Mouse (Mus musculus) ES-Bruce4 (cell line): ENCODE data around the gene Med19. TPM values are rescaled to one million over a fixed set of nuclear protein-coding genes. Genes with fewer than 3 reads are reported as not detected.
A peak's percentile ranks its signal among the peaks of the same experiment; 100 is the strongest.

ENCODE experiments used
- H3K27ac ChIP-seq: 2 replicates; pipeline ENCODE4 v1.5.1; 2012; ENCODE audit warnings: low read length, inconsistent platforms; ENCODE audit not compliant: insufficient read depth
- H3K27me3 ChIP-seq: 2 replicates; pipeline ENCODE4 v1.6.1; 2012; ENCODE audit warnings: mild to moderate bottlenecking, low read length, inconsistent platforms; ENCODE audit not compliant: control insufficient read depth, poor library complexity, insufficient read depth, severe bottlenecking
- H3K36me3 ChIP-seq: 2 replicates; pipeline ENCODE4 v1.6.1; 2012; ENCODE audit warnings: inconsistent platforms, mild to moderate bottlenecking, low read length, moderate library complexity; ENCODE audit not compliant: control insufficient read depth, poor library complexity, insufficient read depth, severe bottlenecking
- H3K4me1 ChIP-seq: one replicate; pipeline ENCODE4 v1.8.1; 2011; ENCODE audit warnings: low read length; ENCODE audit not compliant: control insufficient read depth, insufficient read depth
- H3K4me3 ChIP-seq: 2 replicates; pipeline ENCODE4 v1.5.1; 2011; ENCODE audit warnings: low read depth, mild to moderate bottlenecking, low read length
- H3K9ac ChIP-seq: 2 replicates; pipeline ENCODE4 v1.6.1; 2012; ENCODE audit warnings: low read depth, mild to moderate bottlenecking, inconsistent platforms; ENCODE audit not compliant: poor library complexity, severe bottlenecking
- H3K9me3 ChIP-seq: replicated peaks from 2 replicates; pipeline ENCODE4 v1.6.1; 2012; ENCODE audit warnings: mild to moderate bottlenecking, low read length, inconsistent platforms; ENCODE audit not compliant: control insufficient read depth, poor library complexity, insufficient read depth, severe bottlenecking
- CTCF ChIP-seq: IDR thresholded peaks from one replicate; pipeline ENCODE4 v1.8.1; 2011; ENCODE audit warnings: low read depth, low read length
- EP300 ChIP-seq: IDR thresholded peaks from 2 replicates; pipeline ENCODE4 v1.6.1; 2011; ENCODE audit warnings: low read depth, low read length; ENCODE audit not compliant: insufficient read depth
- POLR2A ChIP-seq: IDR thresholded peaks from one replicate; pipeline ENCODE4 v1.8.1; 2011; ENCODE audit warnings: low read length; ENCODE audit not compliant: insufficient read depth
- polyA plus RNA-seq: library from polyadenylated mRNA; stranded (reverse); fragments of >200 nt; gene quantifications from 2 replicates; pipeline ENCODE4 v1.2.4, GENCODE M21; 2011; ENCODE audit warnings: low read depth; ENCODE audit not compliant: missing spikeins, insufficient read depth, insufficient read length

The Med19 gene
- polyA plus RNA-seq, 1 experiment, result 66.1 TPM

GRCm38 (mm10) chr2:84717357-84717756 is 39.2 kb downstream of the Med19 start:
- no peaks in the 10 kb centered on the region for H3K27me3 ChIP-seq
- no peak overlapping the region for H3K27ac ChIP-seq
- H3K4me1 ChIP-seq, result no peaks in the 10 kb centered on the region
- H3K36me3 ChIP-seq, result peaks cover 4% of the 10 kb centered on the region; the same call in 1 of the 2 replicates
- H3K9me3 ChIP-seq, result no peaks in the 10 kb centered on the region
- TF ChIP-seq POLR2A (no peak), CTCF (no peak), EP300 (no peak)
- no peak overlapping the region for H3K4me3 ChIP-seq
- H3K9ac ChIP-seq, result 0 out of 2 replicates have a peak overlapping the region, but pooled peaks have one; percentile 62

- Histone ChIP-seq H3K4me1 (no peaks in the 10 kb centered on the region), H3K9ac (no peak overlapping the region), H3K27me3 (no peaks in the 10 kb centered on the region), H3K4me3 (no peak overlapping the region), H3K27ac (no peak overlapping the region), H3K9me3 (no peaks in the 10 kb centered on the region), H3K36me3 (peaks cover 24% of the 10 kb centered on the region)
- TF ChIP-seq POLR2A (no peak), CTCF (no peak), EP300 (no peak)
Observed at GRCm38 (mm10) chr2:84720718-84721117, 42.5 kb downstream of the Med19 start.

- no peak overlapping the region for H3K27ac ChIP-seq
- H3K27me3 ChIP-seq, result no peaks in the 10 kb centered on the region
- no peak overlapping the region for H3K9ac ChIP-seq
- no peaks in the 10 kb centered on the region for H3K9me3 ChIP-seq
- H3K4me1 ChIP-seq, result no peaks in the 10 kb centered on the region
- TF ChIP-seq POLR2A (no peak), EP300 (no peak), CTCF (no peak)
- peaks cover 25% of the 10 kb centered on the region for H3K36me3 ChIP-seq
- H3K4me3 ChIP-seq, result no peak overlapping the region
Observed at GRCm38 (mm10) chr2:84721182-84721581, 43.0 kb downstream of the Med19 start.

DNA sequence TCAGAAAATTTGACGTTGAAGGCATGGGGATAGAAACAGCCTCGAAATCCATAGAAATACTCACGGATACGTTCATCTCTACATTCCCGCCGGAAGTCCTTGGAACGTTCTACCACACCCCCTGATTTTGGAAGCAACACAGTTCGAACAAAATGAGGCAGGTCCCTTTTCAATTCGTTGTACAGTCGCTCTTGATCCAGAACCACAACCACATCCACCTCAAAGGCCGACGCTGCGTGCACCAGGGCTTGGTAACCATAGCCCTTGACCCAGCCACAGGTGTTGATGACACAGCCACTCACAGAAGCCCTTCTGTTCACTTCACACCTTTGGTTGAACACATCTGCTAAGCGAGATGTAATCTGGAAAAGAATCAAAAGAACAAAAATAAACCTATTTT is 45.7 kb downstream of the Med19 start:
- Histone ChIP-seq H3K27ac (no peak overlapping the region), H3K4me1 (no peaks in the 10 kb centered on the region), H3K4me3 (no peak overlapping the region), H3K9ac (no peak overlapping the region), H3K9me3 (no peaks in the 10 kb centered on the region), H3K36me3 (peaks cover 25% of the 10 kb centered on the region), H3K27me3 (no peaks in the 10 kb centered on the region)
- TF ChIP-seq POLR2A (no peak), CTCF (no peak), EP300 (no peak)

GRCm38 (mm10) chr2:84725770-84726169 is 47.6 kb downstream of the Med19 start:
- Histone ChIP-seq H3K36me3 (peaks cover 25% of the 10 kb centered on the region), H3K27me3 (no peaks in the 10 kb centered on the region), H3K9ac (peak overlapping the region; percentile 72; the same call in 1 of the 2 replicates), H3K4me3 (no peak overlapping the region), H3K27ac (no peak overlapping the region), H3K4me1 (no peaks in the 10 kb centered on the region), H3K9me3 (no peaks in the 10 kb centered on the region)
- no peak for TF ChIP-seq CTCF
- TF ChIP-seq POLR2A, result no peak
- TF ChIP-seq EP300, result no peak

DNA sequence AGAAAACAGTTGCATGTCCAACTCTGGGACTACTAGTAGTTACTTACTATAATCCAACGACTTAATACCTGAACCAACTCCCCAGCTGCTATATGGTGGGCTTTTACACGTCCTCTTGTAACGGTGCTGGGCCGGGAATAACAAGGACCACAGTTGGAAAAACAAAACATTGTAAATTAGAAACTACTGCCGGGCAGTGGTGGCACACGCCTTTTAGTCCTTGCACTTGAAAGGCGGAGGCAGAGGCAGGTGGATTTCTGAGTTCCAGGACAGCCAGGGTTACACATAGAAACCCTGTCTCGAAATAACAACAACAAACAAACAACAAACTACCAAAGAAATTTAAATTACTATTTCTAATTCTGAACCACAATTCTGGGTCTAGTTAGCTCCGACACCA is 48.5 kb downstream of the Med19 start:
- Histone ChIP-seq H3K4me3 (peak overlapping the region; percentile 87), H3K27me3 (no peaks in the 10 kb centered on the region), H3K4me1 (no peaks in the 10 kb centered on the region), H3K9me3 (no peaks in the 10 kb centered on the region), H3K36me3 (peaks cover 25% of the 10 kb centered on the region), H3K9ac (peak overlapping the region; percentile 72), H3K27ac (0 out of 2 replicates have a peak overlapping the region, but pooled peaks have one; percentile 15)
- TF ChIP-seq POLR2A (no peak), CTCF (no peak), EP300 (no peak)
